Mouse (Mus musculus): Measurements from ENCODE around the gene Hk1.

DNA sequence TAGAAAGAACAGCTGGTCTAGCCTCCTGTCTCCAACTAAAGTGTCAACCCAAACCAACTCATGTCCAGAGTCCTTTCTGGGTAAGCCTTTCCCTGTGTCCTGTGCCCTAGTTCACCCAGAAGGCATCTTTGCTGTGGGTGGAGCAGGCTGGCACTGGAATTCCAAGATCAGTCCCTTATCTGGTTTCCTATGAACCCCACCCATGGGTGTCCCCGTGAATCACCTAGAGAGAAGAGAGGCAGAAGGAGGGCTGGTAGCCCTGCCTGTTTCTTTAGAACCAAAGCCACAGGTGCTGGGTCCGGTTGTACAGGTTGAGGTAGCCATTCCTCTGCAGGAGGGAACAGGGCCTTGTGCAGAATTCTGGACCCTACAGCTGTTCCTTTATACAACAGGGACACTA is 158.1 kb downstream of the Hk1 start:
- TF ChIP-seq CTCF (IDR thresholded peaks at IDR 0.05; ENCODE audit: low read depth) (no peak), EP300 (IDR thresholded peaks at IDR 0.05; ENCODE audit: low read depth) (no peak)

Data from liver, postnatal 0 days (tissue).